Mouse (Mus musculus): Measurements from ENCODE around the gene Cetn4.

GRCm38 (mm10) chr3:37299470-37299869, 13.0 kb downstream of the Cetn4 start:
- TF ChIP-seq CTCF (IDR thresholded peaks at IDR 0.05) (no peak), EP300 (IDR thresholded peaks at IDR 0.05) (no peak)

Measured in lung, postnatal 0 days (tissue).